Mouse (Mus musculus): ENCODE measurements around the gene Fam219a. TPM values are rescaled to one million over a fixed set of nuclear protein-coding genes. Genes with fewer than 3 reads are reported as not detected.
A peak's percentile ranks its signal among the peaks of the same experiment; 100 is the strongest.

The Fam219a gene
- polyA plus RNA-seq, 1 experiment from 2014 or later: 21.7 TPM

GRCm38 (mm10) chr4:41557092-41557491 lies 12.2 kb downstream of the Fam219a start:
- Histone ChIP-seq H3K36me3 (ENCODE audit: control insufficient read depth, insufficient read depth, low read length) (no peaks in the 10 kb centered on the region), H3K4me1 (ENCODE audit: control insufficient read depth, insufficient read depth, low read length) (peaks cover 14% of the 10 kb centered on the region), H3K4me2 (ENCODE audit: low read length) (no peak overlapping the region), H3K4me3 (ENCODE audit: low read depth, low read length) (no peak overlapping the region), H3K27me3 (ENCODE audit: control insufficient read depth, insufficient read depth, low read depth, low read length) (no peaks in the 10 kb centered on the region), H3K9ac (ENCODE audit: low read depth, low read length) (no peak overlapping the region), H3K9me3 (replicated peaks; ENCODE audit: control insufficient read depth, low read length, poor library complexity, severe bottlenecking) (no peaks in the 10 kb centered on the region), H3K27ac (ENCODE audit: low read length) (no peak overlapping the region; the same call in 1 of the 2 replicates)
- no peak for ATAC-seq
- WGBS: 56% methylated on average over 3 of the region's 3 CpGs

GRCm38 (mm10) chr4:41556311-41556953 lies 12.9 kb downstream of the Fam219a start:
- no peaks in the 10 kb centered on the region for H3K27me3 ChIP-seq (ENCODE audit: control insufficient read depth, insufficient read depth, low read depth, low read length)
- WGBS: 45% methylated on average over 5 of the region's 5 CpGs
- no peaks in the 10 kb centered on the region for H3K9me3 ChIP-seq (replicated peaks; ENCODE audit: control insufficient read depth, low read length, poor library complexity, severe bottlenecking)
- peaks cover 14% of the 10 kb centered on the region for H3K4me1 ChIP-seq (ENCODE audit: control insufficient read depth, insufficient read depth, low read length)
- no peaks in the 10 kb centered on the region for H3K36me3 ChIP-seq (ENCODE audit: control insufficient read depth, insufficient read depth, low read length)
- ATAC-seq: peak; percentile 77
- H3K4me2 ChIP-seq (ENCODE audit: low read length): no peak overlapping the region
- H3K27ac ChIP-seq (ENCODE audit: low read length): peak overlapping the region; percentile 40
- no peak overlapping the region for H3K4me3 ChIP-seq (ENCODE audit: low read depth, low read length)
- no peak overlapping the region for H3K9ac ChIP-seq (ENCODE audit: low read depth, low read length)

- no peak overlapping the region for H3K9ac ChIP-seq (ENCODE audit: low read depth, low read length)
- 81% methylated on average over 14 of the region's 14 CpGs for WGBS
- no peak for ATAC-seq
- no peak overlapping the region for H3K4me3 ChIP-seq (ENCODE audit: low read depth, low read length)
- no peaks in the 10 kb centered on the region for H3K27me3 ChIP-seq (ENCODE audit: control insufficient read depth, insufficient read depth, low read depth, low read length)
- H3K27ac ChIP-seq (ENCODE audit: low read length): no peak overlapping the region
- no peaks in the 10 kb centered on the region for H3K36me3 ChIP-seq (ENCODE audit: control insufficient read depth, insufficient read depth, low read length)
- peaks cover 14% of the 10 kb centered on the region for H3K4me1 ChIP-seq (ENCODE audit: control insufficient read depth, insufficient read depth, low read length)
- no peak overlapping the region for H3K4me2 ChIP-seq (ENCODE audit: low read length)
- H3K9me3 ChIP-seq (replicated peaks; ENCODE audit: control insufficient read depth, low read length, poor library complexity, severe bottlenecking): no peaks in the 10 kb centered on the region
Observed at GRCm38 (mm10) chr4:41554994-41555663, 14.2 kb downstream of the Fam219a start.

GRCm38 (mm10) chr4:41553116-41553515 lies 16.2 kb downstream of the Fam219a start:
- H3K9me3 ChIP-seq (replicated peaks; ENCODE audit: control insufficient read depth, low read length, poor library complexity, severe bottlenecking): no peaks in the 10 kb centered on the region
- peaks cover 17% of the 10 kb centered on the region for H3K4me1 ChIP-seq (ENCODE audit: control insufficient read depth, insufficient read depth, low read length)
- no peaks in the 10 kb centered on the region for H3K27me3 ChIP-seq (ENCODE audit: control insufficient read depth, insufficient read depth, low read depth, low read length)
- no peak overlapping the region for H3K4me2 ChIP-seq (ENCODE audit: low read length)
- no peak overlapping the region for H3K9ac ChIP-seq (ENCODE audit: low read depth, low read length)
- no peaks in the 10 kb centered on the region for H3K36me3 ChIP-seq (ENCODE audit: control insufficient read depth, insufficient read depth, low read length)
- H3K4me3 ChIP-seq (ENCODE audit: low read depth, low read length): no peak overlapping the region
- 60% methylated on average over 11 of the region's 11 CpGs for WGBS
- no peak overlapping the region for H3K27ac ChIP-seq (ENCODE audit: low read length)
- ATAC-seq: no peak

- no peak for ATAC-seq
- H3K9ac ChIP-seq (ENCODE audit: low read depth, low read length): no peak overlapping the region
- no peaks in the 10 kb centered on the region for H3K36me3 ChIP-seq (ENCODE audit: control insufficient read depth, insufficient read depth, low read length)
- H3K9me3 ChIP-seq (replicated peaks; ENCODE audit: control insufficient read depth, low read length, poor library complexity, severe bottlenecking): no peaks in the 10 kb centered on the region
- H3K4me3 ChIP-seq (ENCODE audit: low read depth, low read length): no peak overlapping the region
- 36% methylated on average over 6 of the region's 6 CpGs for WGBS
- H3K4me2 ChIP-seq (ENCODE audit: low read length): no peak overlapping the region
- peaks cover 17% of the 10 kb centered on the region for H3K4me1 ChIP-seq (ENCODE audit: control insufficient read depth, insufficient read depth, low read length)
- H3K27ac ChIP-seq (ENCODE audit: low read length): no peak overlapping the region
- no peaks in the 10 kb centered on the region for H3K27me3 ChIP-seq (ENCODE audit: control insufficient read depth, insufficient read depth, low read depth, low read length)
Observed at GRCm38 (mm10) chr4:41552529-41552928, 16.8 kb downstream of the Fam219a start.

- Histone ChIP-seq H3K36me3 (ENCODE audit: control insufficient read depth, insufficient read depth, low read length) (no peaks in the 10 kb centered on the region), H3K4me2 (ENCODE audit: low read length) (no peak overlapping the region), H3K27me3 (ENCODE audit: control insufficient read depth, insufficient read depth, low read depth, low read length) (no peaks in the 10 kb centered on the region), H3K9ac (ENCODE audit: low read depth, low read length) (no peak overlapping the region), H3K9me3 (replicated peaks; ENCODE audit: control insufficient read depth, low read length, poor library complexity, severe bottlenecking) (no peaks in the 10 kb centered on the region), H3K4me3 (ENCODE audit: low read depth, low read length) (no peak overlapping the region), H3K4me1 (ENCODE audit: control insufficient read depth, insufficient read depth, low read length) (peaks cover 8% of the 10 kb centered on the region), H3K27ac (ENCODE audit: low read length) (no peak overlapping the region)
- 81% methylated on average over 1 of the region's 1 CpGs for WGBS
- no peak for ATAC-seq
Observed at GRCm38 (mm10) chr4:41547086-41547485, 22.3 kb downstream of the Fam219a start.

- no peak for ATAC-seq
- Histone ChIP-seq H3K36me3 (ENCODE audit: control insufficient read depth, insufficient read depth, low read length) (no peaks in the 10 kb centered on the region), H3K4me1 (ENCODE audit: control insufficient read depth, insufficient read depth, low read length) (peaks cover 8% of the 10 kb centered on the region), H3K9ac (ENCODE audit: low read depth, low read length) (no peak overlapping the region), H3K4me2 (ENCODE audit: low read length) (no peak overlapping the region), H3K4me3 (ENCODE audit: low read depth, low read length) (no peak overlapping the region), H3K27me3 (ENCODE audit: control insufficient read depth, insufficient read depth, low read depth, low read length) (no peaks in the 10 kb centered on the region), H3K9me3 (replicated peaks; ENCODE audit: control insufficient read depth, low read length, poor library complexity, severe bottlenecking) (no peaks in the 10 kb centered on the region), H3K27ac (ENCODE audit: low read length) (no peak overlapping the region)
- 23% methylated on average over 8 of the region's 8 CpGs for WGBS
Observed at GRCm38 (mm10) chr4:41545985-41546384, 23.4 kb downstream of the Fam219a start.

GRCm38 (mm10) chr4:41542136-41542535 lies 27.2 kb downstream of the Fam219a start:
- peaks cover 6% of the 10 kb centered on the region for H3K4me1 ChIP-seq (ENCODE audit: control insufficient read depth, insufficient read depth, low read length)
- 0 out of 2 replicates have a peak, but pooled peaks have one; percentile 52 for ATAC-seq
- no peak overlapping the region for H3K9ac ChIP-seq (ENCODE audit: low read depth, low read length)
- WGBS: 64% methylated on average over 8 of the region's 8 CpGs
- H3K4me3 ChIP-seq (ENCODE audit: low read depth, low read length): no peak overlapping the region
- H3K9me3 ChIP-seq (replicated peaks; ENCODE audit: control insufficient read depth, low read length, poor library complexity, severe bottlenecking): no peaks in the 10 kb centered on the region
- H3K27me3 ChIP-seq (ENCODE audit: control insufficient read depth, insufficient read depth, low read depth, low read length): no peaks in the 10 kb centered on the region
- no peak overlapping the region for H3K4me2 ChIP-seq (ENCODE audit: low read length)
- no peak overlapping the region for H3K27ac ChIP-seq (ENCODE audit: low read length)
- no peaks in the 10 kb centered on the region for H3K36me3 ChIP-seq (ENCODE audit: control insufficient read depth, insufficient read depth, low read length)

GRCm38 (mm10) chr4:41534866-41535265 lies 34.5 kb downstream of the Fam219a start:
- no peak for ATAC-seq
- Histone ChIP-seq H3K4me3 (ENCODE audit: low read depth, low read length) (no peak overlapping the region), H3K27ac (ENCODE audit: low read length) (no peak overlapping the region), H3K27me3 (ENCODE audit: control insufficient read depth, insufficient read depth, low read depth, low read length) (no peaks in the 10 kb centered on the region), H3K9ac (ENCODE audit: low read depth, low read length) (no peak overlapping the region), H3K9me3 (replicated peaks; ENCODE audit: control insufficient read depth, low read length, poor library complexity, severe bottlenecking) (no peaks in the 10 kb centered on the region), H3K4me2 (ENCODE audit: low read length) (no peak overlapping the region), H3K4me1 (ENCODE audit: control insufficient read depth, insufficient read depth, low read length) (0 out of 2 replicates have a peak, but pooled peaks cover 6% of the 10 kb centered on the region), H3K36me3 (ENCODE audit: control insufficient read depth, insufficient read depth, low read length) (no peaks in the 10 kb centered on the region)
- WGBS: 83% methylated on average over 5 of the region's 5 CpGs
